Mouse (Mus musculus): Measurements from ENCODE around the gene Lrp5. TPM values are rescaled to one million over a fixed set of nuclear protein-coding genes. Genes with fewer than 3 reads are reported as not detected.
A peak's percentile ranks its signal among the peaks of the same experiment; 100 is the strongest.

Lrp5 gene
- total and polyA plus RNA-seq, 3 experiments = 16.1 to 31.9 TPM; not detected in 1

DNA sequence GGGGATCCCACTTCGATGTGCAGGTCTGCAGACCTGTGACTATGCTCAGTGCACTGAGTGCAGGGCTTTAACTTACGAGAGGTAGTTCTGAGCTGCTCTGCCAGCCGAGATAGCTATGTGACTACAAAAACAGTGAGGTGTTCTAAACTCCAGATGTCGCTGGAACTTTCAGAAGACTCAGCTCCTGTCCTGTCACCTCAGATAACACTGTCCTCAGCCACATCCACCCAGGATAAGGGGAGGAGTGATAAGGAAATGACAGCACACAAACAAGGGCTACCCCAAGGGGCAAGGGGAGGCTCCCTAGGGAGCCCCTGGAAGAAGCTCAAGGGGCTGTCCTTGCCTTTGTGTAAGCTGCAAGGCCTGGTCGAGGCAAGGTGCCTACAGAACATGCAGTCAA lies 96.8 kb downstream of the Lrp5 start:
- Histone ChIP-seq H3K79me2 (ENCODE audit: control insufficient read depth, insufficient read depth, low read length, poor library complexity) (no peaks in the 10 kb centered on the region), H3K4me1 (ENCODE audit: control insufficient read depth in 1 of 2, insufficient read depth in 2 of 2, low read length in 2 of 2) (peaks cover 11 to 16% of the 10 kb centered on the region in 2 experiments), H3K27ac (ENCODE audit: control insufficient read depth, low read depth, low read length) (peak overlapping the region; percentile 75), H3K9ac (ENCODE audit: control insufficient read depth, low read depth, low read length, poor library complexity, severe bottlenecking) (peak overlapping the region; percentile 41), H3K36me3 (ENCODE audit: control insufficient read depth in 1 of 2, insufficient read depth in 2 of 2, low read length in 2 of 2) (peaks cover 0 to 17% of the 10 kb centered on the region in 2 experiments; a peak in 2 of 4 replicates), H3K4me3 (ENCODE audit: control insufficient read depth in 1 of 2, insufficient read depth in 1 of 2, low read depth in 2 of 2, low read length in 2 of 2) (peak overlapping the region in 1 of 2 experiments; percentile 19; a peak in 1 of 4 replicates), H3K9me3 (replicated peaks; ENCODE audit: insufficient read depth, low read length) (no peaks in the 10 kb centered on the region), H3K27me3 (ENCODE audit: control insufficient read depth in 1 of 2, insufficient read depth in 2 of 2, low read length in 2 of 2) (no peaks in the 10 kb centered on the region)
- peak; percentile 80 for DNase-seq (ENCODE audit: low read depth, low spot score)
- no peak for TF ChIP-seq ELF1 (IDR thresholded peaks at IDR 0.05; ENCODE audit: low read depth, low read length)
- TF ChIP-seq CHD1 (IDR thresholded peaks at IDR 0.05; ENCODE audit: low read depth, low read length) = no peak
- TF ChIP-seq USF1 (IDR thresholded peaks at IDR 0.05; ENCODE audit: low read depth, low read length) = no peak
- peak; percentile 43 for TF ChIP-seq SMC3 (IDR thresholded peaks at IDR 0.05; ENCODE audit: low read depth, low read length)
- TF ChIP-seq TCF12 (IDR thresholded peaks at IDR 0.05; ENCODE audit: low read depth, low read length) = peak; percentile 85
- TF ChIP-seq RCOR1 (IDR thresholded peaks at IDR 0.05; ENCODE audit: low read depth, low read length) = peak; percentile 81
- TF ChIP-seq RAD21 (IDR thresholded peaks at IDR 0.05; ENCODE audit: low read depth, low read length) = no peak
- TF ChIP-seq MAZ (IDR thresholded peaks at IDR 0.05; ENCODE audit: low read depth, low read length) = peak; percentile 41; the same call in 1 of the 2 replicates
- peak; percentile 56 for TF ChIP-seq BHLHE40 (IDR thresholded peaks at IDR 0.05; ENCODE audit: borderline replicate concordance, low read depth, low read length)
- TF ChIP-seq JUND (IDR thresholded peaks at IDR 0.05; ENCODE audit: low read depth, low read length) = peak; percentile 16; the same call in 1 of the 2 replicates
- no peak for TF ChIP-seq POLR2AphosphoS5 (IDR thresholded peaks at IDR 0.05; ENCODE audit: borderline replicate concordance, low read depth, low read length)
- TF ChIP-seq ETS1 (IDR thresholded peaks at IDR 0.05; ENCODE audit: low read depth, low read length) = peak; percentile 84
- TF ChIP-seq GATA1 (IDR thresholded peaks at IDR 0.05; ENCODE audit: low read depth, low read length) = peak; percentile 83
- no peak for TF ChIP-seq E2F4 (IDR thresholded peaks at IDR 0.05; ENCODE audit: borderline replicate concordance, low read depth, low read length)
- peak; percentile 34; the same call in 1 of the 2 replicates for TF ChIP-seq KAT2A (conservative IDR thresholded peaks at IDR 0.05; ENCODE audit: low read depth, low read length)
- no peak for TF ChIP-seq MYC (IDR thresholded peaks at IDR 0.05; ENCODE audit: low read depth, low read length)
- no peak for TF ChIP-seq NRF1 (IDR thresholded peaks at IDR 0.05; ENCODE audit: insufficient read depth, low read depth, low read length, poor library complexity, severe bottlenecking)
- TF ChIP-seq CTCF (IDR thresholded peaks at IDR 0.05 in 2 of 3, conservative IDR thresholded peaks at IDR 0.05 in 1 of 3; ENCODE audit: control insufficient read depth in 1 of 3, insufficient read depth in 1 of 3, low read depth in 2 of 3, low read length in 3 of 3, poor library complexity in 1 of 3, severe bottlenecking in 1 of 3) = peak in 1 of 3 experiments; percentile 42; a peak in 3 of 6 replicates
- no peak for TF ChIP-seq ZNF384 (IDR thresholded peaks at IDR 0.05; ENCODE audit: low read depth, low read length)
- TF ChIP-seq POLR2A (IDR thresholded peaks at IDR 0.05; ENCODE audit: control insufficient read depth in 1 of 2, insufficient read depth in 1 of 2, low read depth in 1 of 2, low read length in 2 of 2, poor library complexity in 1 of 2) = no peak
- TF ChIP-seq EP300 (IDR thresholded peaks at IDR 0.05; ENCODE audit: low read depth in 1 of 2, low read length in 2 of 2) = peak; percentile 84 to 87
- no peak for TF ChIP-seq CHD2 (IDR thresholded peaks at IDR 0.05; ENCODE audit: low read length)
- TF ChIP-seq SIN3A (IDR thresholded peaks at IDR 0.05; ENCODE audit: low read length) = peak; percentile 83
- 0 out of 2 replicates have a peak, but pooled peaks have one; percentile 53 for TF ChIP-seq ZMIZ1 (IDR thresholded peaks at IDR 0.05; ENCODE audit: low read depth, low read length)
- no peak; the same call in 1 of the 2 replicates for TF ChIP-seq MAX (IDR thresholded peaks at IDR 0.05; ENCODE audit: low read length)
- no peak for TF ChIP-seq ZC3H11A (IDR thresholded peaks at IDR 0.05; ENCODE audit: low read depth, low read length)
- peak; percentile 17; the same call in 1 of the 2 replicates for TF ChIP-seq MEF2A (IDR thresholded peaks at IDR 0.05; ENCODE audit: extremely low read depth, insufficient replicate concordance, low read depth, low read length, poor library complexity, severe bottlenecking)
- peak; percentile 68 for TF ChIP-seq TAL1 (IDR thresholded peaks at IDR 0.05; ENCODE audit: low read length)
- 0 out of 2 replicates have a peak, but pooled peaks have one; percentile 19 for TF ChIP-seq MAFK (IDR thresholded peaks at IDR 0.05; ENCODE audit: borderline replicate concordance, low read depth, low read length)
- peak; percentile 67; the same call in 1 of the 2 replicates for TF ChIP-seq MXI1 (IDR thresholded peaks at IDR 0.05; ENCODE audit: low read depth, low read length)

Data from MEL (cell line).